Mouse (Mus musculus) liver, postnatal 0 days (tissue): ENCODE data around the gene Gm13420. TPM values are rescaled to one million over a fixed set of nuclear protein-coding genes. Genes with fewer than 3 reads are reported as not detected.

Experiments used
- ATAC-seq: fragments of 200-750 bp; cut with Nextera tagmentation; 2 replicates; pipeline ENCODE4 v1.8.0; 2017; ENCODE audit warnings: mild to moderate bottlenecking, moderate library complexity
- DNase-seq: peaks from one replicate; pipeline ENCODE4 v3.0.0-alpha.2; 2016
- H3K27ac ChIP-seq: fragments of 300-500 bp; sonication (generic); 2 replicates; pipeline ENCODE4 v1.5.1; 2014; ENCODE audit warnings: antibody characterized with exemption, moderate library complexity, mild to moderate bottlenecking, low read depth
- H3K27me3 ChIP-seq: fragments of 300-500 bp; sonication (generic); 2 replicates; pipeline ENCODE4 v1.6.1; 2014; ENCODE audit warnings: low read length, control low read depth, mixed read lengths; ENCODE audit not compliant: insufficient read depth
- H3K36me3 ChIP-seq: fragments of 300-500 bp; sonication (generic); replicated peaks from 2 replicates; pipeline ENCODE4 v1.6.1; 2014; ENCODE audit warnings: mild to moderate bottlenecking, control low read depth, low read length, moderate library complexity, mixed read lengths; ENCODE audit not compliant: insufficient read depth
- H3K4me1 ChIP-seq: fragments of 300-500 bp; sonication (generic); 2 replicates; pipeline ENCODE4 v1.6.1; 2014; ENCODE audit warnings: antibody characterized with exemption, mild to moderate bottlenecking, control low read depth; ENCODE audit not compliant: insufficient read depth
- H3K4me2 ChIP-seq: fragments of 300-500 bp; sonication (generic); 2 replicates; pipeline ENCODE4 v1.6.1; 2014; ENCODE audit warnings: low read depth, mild to moderate bottlenecking, low read length, moderate library complexity, mixed read lengths
- H3K4me3 ChIP-seq: fragments of 300-500 bp; sonication (generic); 2 replicates; pipeline ENCODE4 v1.5.1; 2014; ENCODE audit warnings: low read depth, low read length
- H3K9ac ChIP-seq: fragments of 300-500 bp; sonication (generic); replicated peaks from 2 replicates; pipeline ENCODE4 v1.6.1; 2014; ENCODE audit warnings: mild to moderate bottlenecking, moderate library complexity
- H3K9me3 ChIP-seq: fragments of 300-500 bp; sonication (generic); 2 replicates; pipeline ENCODE4 v1.6.1; 2016; ENCODE audit warnings: mild to moderate bottlenecking, control low read depth, low read length, mixed read lengths
- CTCF ChIP-seq: sonication (generic); IDR thresholded peaks from 2 replicates; pipeline ENCODE4 v1.5.1; 2016; ENCODE audit warnings: antibody characterized with exemption, low read depth
- EP300 ChIP-seq: IDR thresholded peaks from 2 replicates; pipeline ENCODE4 v1.6.1; 2016; ENCODE audit warnings: antibody characterized with exemption, low read depth, mild to moderate bottlenecking
- WGBS: fragments of 180-500 bp; shearing (Covaris S2); extraction: QIAGEN DNeasy Blood & Tissue Kit; methylation state at CpG from one replicate; pipeline ENCODE4 v1.1.7; 2014; ENCODE audit not compliant: insufficient replicate concordance; 5-methylcytosine and 5-hydroxymethylcytosine counted together
- polyA plus RNA-seq: library from polyadenylated mRNA; unstranded; fragments of >200 nt; fragmentation: Nextera tagmentation; extraction: Ambion mirVana; gene quantifications from 2 replicates; pipeline ENCODE4 v1.2.1, GENCODE M21; 2015

Gm13420 gene
- polyA plus RNA-seq, 1 experiment from 2014 or later = 0.13 TPM

DNA sequence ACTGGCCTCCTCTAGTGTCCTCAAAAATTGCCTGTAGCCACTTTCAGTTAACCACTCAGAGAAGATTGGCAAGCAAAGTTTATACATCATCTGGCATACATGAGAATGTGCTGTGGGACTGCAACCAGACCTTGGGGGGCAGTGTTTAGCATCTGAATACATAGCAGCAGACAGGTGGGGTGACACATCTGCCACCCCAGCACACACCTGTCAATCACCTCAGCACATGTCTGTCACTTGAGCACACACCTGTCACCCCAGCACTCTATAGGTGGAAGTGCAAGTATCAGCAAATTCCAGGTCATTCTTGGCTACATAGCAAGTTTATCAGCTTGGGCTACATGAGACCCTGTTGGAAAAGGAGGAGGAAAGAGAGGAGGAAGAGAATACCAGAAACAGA lies 4.2 kb upstream of the Gm13420 start:
- ATAC-seq (no peak), DNase-seq (no peak)
- no peaks in the 10 kb centered on the region for H3K36me3 ChIP-seq
- H3K4me3 ChIP-seq = no peak overlapping the region
- no peaks in the 10 kb centered on the region; the same call in 1 of the 2 replicates for H3K4me1 ChIP-seq
- peaks cover 19% of the 10 kb centered on the region for H3K27me3 ChIP-seq
- H3K4me2 ChIP-seq = no peak overlapping the region
- H3K9me3 ChIP-seq = no peaks in the 10 kb centered on the region
- no peak overlapping the region for H3K9ac ChIP-seq
- H3K27ac ChIP-seq = no peak overlapping the region
- TF ChIP-seq CTCF = no peak
- no peak for TF ChIP-seq EP300

DNA sequence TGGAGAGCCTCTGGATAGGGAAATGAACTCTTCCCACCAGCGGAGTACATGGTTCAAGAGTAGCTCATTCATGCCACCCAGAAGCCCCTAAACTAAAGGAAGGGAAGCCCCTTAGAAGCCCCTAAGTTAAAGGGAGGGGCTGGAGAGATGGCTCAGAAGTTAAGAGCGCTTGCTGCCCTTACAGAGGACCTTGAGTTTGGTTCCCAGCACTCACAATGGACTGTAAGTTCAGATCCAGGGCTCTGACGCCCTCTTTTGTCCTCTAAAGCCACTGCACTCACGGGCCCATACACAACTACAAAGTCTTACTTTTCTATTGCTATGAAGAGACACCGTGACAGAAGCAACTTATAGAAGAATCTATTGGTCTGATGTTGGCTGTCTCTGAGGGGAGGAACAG lies 912 bp upstream of the Gm13420 start:
- H3K4me1 ChIP-seq = no peaks in the 10 kb centered on the region; the same call in 1 of the 2 replicates
- no peak overlapping the region for H3K9ac ChIP-seq
- peaks cover 34% of the 10 kb centered on the region for H3K27me3 ChIP-seq
- H3K36me3 ChIP-seq = no peaks in the 10 kb centered on the region
- WGBS = 85% methylated on average over 5 of the region's 5 CpGs
- ATAC-seq (no peak), DNase-seq (no peak)
- H3K4me3 ChIP-seq = no peak overlapping the region
- H3K4me2 ChIP-seq = no peak overlapping the region
- no peak overlapping the region for H3K27ac ChIP-seq
- no peaks in the 10 kb centered on the region for H3K9me3 ChIP-seq
- TF ChIP-seq CTCF (no peak), EP300 (no peak)

DNA sequence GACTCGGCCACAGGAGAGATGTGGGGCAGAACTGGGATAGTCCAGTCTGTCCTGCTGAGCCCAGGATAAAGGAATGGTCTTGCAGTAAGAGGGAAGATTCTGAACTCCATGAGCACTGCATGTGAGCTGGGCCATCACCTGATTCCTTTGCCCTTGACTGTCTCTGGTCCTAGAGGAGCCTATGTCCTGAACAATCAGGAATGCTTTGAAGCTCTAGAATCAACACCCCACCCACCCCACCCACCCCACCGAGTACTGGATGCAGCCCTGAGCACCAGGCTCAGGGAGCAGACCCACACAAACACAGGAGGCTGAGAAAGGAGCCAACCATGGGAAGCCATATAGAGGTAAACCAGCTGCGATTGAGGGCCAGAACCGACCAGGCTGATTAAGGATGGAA lies 3.0 kb downstream of the Gm13420 start:
- H3K9me3 ChIP-seq = no peaks in the 10 kb centered on the region
- TF ChIP-seq CTCF (no peak), EP300 (no peak)
- H3K9ac ChIP-seq = no peak overlapping the region
- H3K27ac ChIP-seq = no peak overlapping the region
- peaks cover 47% of the 10 kb centered on the region for H3K27me3 ChIP-seq
- ATAC-seq (no peak), DNase-seq (no peak)
- H3K4me1 ChIP-seq = no peaks in the 10 kb centered on the region; the same call in 1 of the 2 replicates
- H3K4me3 ChIP-seq = no peak overlapping the region
- no peaks in the 10 kb centered on the region for H3K36me3 ChIP-seq
- 71% methylated on average over 4 of the region's 4 CpGs for WGBS
- H3K4me2 ChIP-seq = no peak overlapping the region

DNA sequence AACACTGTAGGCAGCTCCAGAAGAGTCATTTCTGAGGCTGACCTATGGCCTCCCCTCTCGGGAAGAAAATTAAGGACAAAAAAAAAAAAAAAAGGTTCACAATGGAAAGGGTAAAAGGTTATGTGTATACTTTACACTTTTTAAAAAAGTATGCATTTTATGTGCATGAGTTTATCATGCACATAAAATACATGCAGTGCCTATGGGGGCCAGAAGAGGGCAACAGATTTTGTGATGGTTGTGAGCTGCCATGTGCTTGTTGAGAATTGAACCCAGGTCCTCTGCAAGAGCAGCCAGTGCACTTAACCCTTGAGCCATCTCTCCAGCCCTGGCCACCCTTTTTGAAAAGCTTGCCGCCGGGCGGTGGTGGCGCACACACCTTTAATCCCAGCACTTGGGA lies 3.6 kb downstream of the Gm13420 start:
- Histone ChIP-seq H3K36me3 (no peaks in the 10 kb centered on the region), H3K4me2 (no peak overlapping the region), H3K9ac (no peak overlapping the region), H3K9me3 (no peaks in the 10 kb centered on the region), H3K4me3 (no peak overlapping the region), H3K4me1 (no peaks in the 10 kb centered on the region; the same call in 1 of the 2 replicates), H3K27me3 (peaks cover 47% of the 10 kb centered on the region), H3K27ac (no peak overlapping the region)
- TF ChIP-seq CTCF = peak; percentile 49
- no peak for TF ChIP-seq EP300
- DNase-seq (no peak), ATAC-seq (no peak)
- 80% methylated on average over 5 of the region's 5 CpGs for WGBS

DNA sequence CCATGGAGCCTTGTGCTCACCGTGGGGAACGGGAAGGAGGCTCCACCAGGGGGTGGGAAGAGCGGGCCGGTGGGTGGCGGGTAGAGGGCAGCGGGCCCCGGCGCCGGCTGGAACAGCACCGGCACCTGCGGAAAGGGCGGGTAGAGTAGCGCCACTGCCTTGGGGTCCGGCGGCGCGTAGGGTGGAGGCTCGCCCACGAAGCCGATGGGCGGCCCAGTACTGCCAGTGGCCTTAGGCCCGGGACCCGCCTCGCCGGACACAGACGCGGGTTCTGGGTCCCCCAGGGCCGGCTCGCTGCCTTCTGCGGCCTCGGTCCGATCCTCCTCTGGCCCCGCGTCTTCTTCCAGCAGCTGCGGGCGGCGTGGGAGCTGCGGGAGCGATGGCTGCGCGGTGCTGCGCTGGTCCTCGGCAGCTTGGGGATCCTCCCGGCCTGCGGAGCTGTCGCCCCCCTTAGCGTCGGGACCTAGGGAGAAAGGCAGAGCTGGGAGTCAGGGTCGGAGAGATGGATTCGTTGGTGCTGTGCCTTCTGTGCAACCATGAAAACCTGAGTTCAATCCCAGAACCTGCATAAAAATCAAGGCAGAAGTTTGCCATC lies 4.2 kb downstream of the Gm13420 start:
- Histone ChIP-seq H3K27me3 (peaks cover 43% of the 10 kb centered on the region), H3K9ac (no peak overlapping the region), H3K4me3 (no peak overlapping the region), H3K4me2 (peak overlapping the region; percentile 24; the same call in 1 of the 2 replicates), H3K36me3 (no peaks in the 10 kb centered on the region), H3K27ac (no peak overlapping the region), H3K4me1 (no peaks in the 10 kb centered on the region; the same call in 1 of the 2 replicates), H3K9me3 (no peaks in the 10 kb centered on the region)
- ATAC-seq (no peak), DNase-seq (no peak)
- no peak for TF ChIP-seq EP300
- no peak for TF ChIP-seq CTCF
- 19% methylated on average over 45 of the region's 50 CpGs for WGBS

DNA sequence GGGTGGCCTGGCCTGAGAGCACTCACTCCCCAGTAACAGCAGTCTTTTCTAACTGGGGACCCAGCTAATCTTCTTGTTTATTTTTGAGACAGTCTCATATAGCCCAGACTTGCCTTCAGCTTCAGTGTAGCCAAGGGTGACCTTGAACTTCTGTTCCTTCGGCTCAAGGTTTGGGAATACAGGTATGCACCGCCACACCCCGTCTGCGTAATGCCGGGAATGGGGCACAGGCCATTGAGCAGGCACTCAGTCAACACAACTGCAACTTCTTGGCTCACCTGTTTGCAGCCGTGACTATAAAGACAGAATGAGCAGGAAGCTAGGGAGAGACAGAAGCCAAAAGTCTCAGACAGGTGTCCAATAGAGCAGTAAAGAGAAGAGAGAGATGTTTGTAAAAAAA lies 7.2 kb downstream of the Gm13420 start:
- 85% methylated on average over 6 of the region's 6 CpGs for WGBS
- no peak for DNase-seq
- no peak overlapping the region for H3K4me2 ChIP-seq
- ATAC-seq = no peak
- TF ChIP-seq EP300 (no peak), CTCF (no peak)
- H3K9me3 ChIP-seq = no peaks in the 10 kb centered on the region
- peaks cover 23% of the 10 kb centered on the region for H3K27me3 ChIP-seq
- H3K4me1 ChIP-seq = peaks cover 6% of the 10 kb centered on the region
- H3K9ac ChIP-seq = no peak overlapping the region
- no peak overlapping the region for H3K27ac ChIP-seq
- no peak overlapping the region for H3K4me3 ChIP-seq
- no peaks in the 10 kb centered on the region for H3K36me3 ChIP-seq

DNA sequence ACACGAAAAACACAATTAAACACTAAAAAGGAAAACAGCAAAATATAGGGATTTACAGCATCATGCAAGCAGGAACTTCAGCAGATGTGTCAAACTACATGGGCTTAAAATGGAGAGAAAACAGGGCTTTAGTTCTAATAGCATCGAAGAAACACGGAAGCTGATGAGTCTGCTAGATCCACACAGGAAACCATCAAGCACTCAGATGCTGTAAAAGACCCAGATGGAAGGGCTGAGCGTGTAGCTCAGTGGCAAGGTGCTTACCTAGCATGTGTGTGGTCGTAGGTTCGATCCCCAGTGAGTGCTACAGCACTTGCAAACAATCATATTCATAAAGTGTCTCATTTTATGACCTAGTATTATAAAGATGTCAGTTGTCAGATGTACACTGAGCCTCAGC lies 10.3 kb downstream of the Gm13420 start:
- Histone ChIP-seq H3K27me3 (peaks cover 3% of the 10 kb centered on the region; the same call in 1 of the 2 replicates), H3K4me2 (no peak overlapping the region), H3K4me1 (peaks cover 17% of the 10 kb centered on the region), H3K9ac (no peak overlapping the region), H3K36me3 (peaks cover 19% of the 10 kb centered on the region), H3K9me3 (no peaks in the 10 kb centered on the region), H3K27ac (no peak overlapping the region), H3K4me3 (no peak overlapping the region)
- 85% methylated on average over 6 of the region's 6 CpGs for WGBS
- DNase-seq (no peak), ATAC-seq (no peak)
- TF ChIP-seq EP300 (no peak), CTCF (no peak)
